ENCODE assay signal across 24 mouse cellular contexts in genomic region chr8:91430333-91430940, GRCm38 (mm10).
"Had no signal": no experiment of that assay in that cellular context is flagged by ENCODE, and none has a peak within 500 bp of the region (broad histone marks: within the 10 kb centered on the region; RNA-seq: fewer than 3 reads in every experiment).

No protein-coding gene starts in this region.

- H3K27me3 ChIP-seq: forebrain, embryonic 15.5 days; heart, embryonic 12.5 days; hindbrain, embryonic 13.5 days; hindbrain, embryonic 15.5 days; kidney, embryonic 15.5 days; limb, embryonic 12.5 days; liver, embryonic 13.5 days had no signal

- H3K4me1 ChIP-seq: forebrain, embryonic 15.5 days; hindbrain, embryonic 13.5 days; hindbrain, embryonic 15.5 days; limb, embryonic 12.5 days had no signal

- H3K27ac ChIP-seq: forebrain, embryonic 15.5 days; hindbrain, embryonic 13.5 days; hindbrain, embryonic 15.5 days; hindbrain, postnatal 0 days; kidney, embryonic 15.5 days; kidney, postnatal 0 days; layer of hippocampus, adult 2 months; left cerebral cortex, adult 2 months; limb, embryonic 10.5 days; limb, embryonic 12.5 days; liver, embryonic 13.5 days had no signal

- DNase-seq: forebrain, postnatal 0 days; gastrocnemius, postnatal 14 days; gastrocnemius, postnatal 36 days; heart, adult 18-20 months; heart, postnatal 10 days; kidney, adult 11 months; kidney, adult 2 months; kidney, adult 9 months; kidney, postnatal 14 days; kidney, postnatal 36 days; liver, embryonic 13.5 days; lung, adult 18-20 months had no signal

- ATAC-seq: forebrain, embryonic 15.5 days; forebrain, postnatal 0 days; hindbrain, postnatal 0 days; intestine, embryonic 16.5 days had no signal

- H3K9ac ChIP-seq: forebrain, embryonic 15.5 days; forebrain, postnatal 0 days; heart, embryonic 12.5 days; hindbrain, embryonic 13.5 days; hindbrain, embryonic 15.5 days; kidney, embryonic 15.5 days; limb, embryonic 12.5 days; liver, embryonic 13.5 days had no signal

- H3K4me2 ChIP-seq: forebrain, embryonic 15.5 days; heart, embryonic 12.5 days; hindbrain, embryonic 13.5 days; hindbrain, embryonic 15.5 days; kidney, embryonic 15.5 days; limb, embryonic 12.5 days; liver, embryonic 13.5 days had no signal

- H3K9me3 ChIP-seq: forebrain, embryonic 15.5 days; hindbrain, embryonic 15.5 days; limb, embryonic 10.5 days; limb, embryonic 12.5 days had no signal

- H3K36me3 ChIP-seq: forebrain, embryonic 15.5 days; hindbrain, embryonic 15.5 days; limb, embryonic 12.5 days had no signal

- H3K4me3 ChIP-seq: forebrain, embryonic 15.5 days; heart, embryonic 12.5 days; hindbrain, embryonic 13.5 days; hindbrain, embryonic 15.5 days; kidney, embryonic 15.5 days; layer of hippocampus, adult 2 months; left cerebral cortex, adult 2 months; limb, embryonic 10.5 days; limb, embryonic 12.5 days; liver, embryonic 13.5 days had no signal
